Mouse (Mus musculus): ENCODE measurements around the gene Bpgm.

GRCm38 (mm10) chr6:34497991-34498625 lies 22.1 kb downstream of the Bpgm start:
- TF ChIP-seq POLR2A (IDR thresholded peaks at IDR 0.05; ENCODE audit: extremely low read depth, insufficient read depth, low read length) (no peak), CTCF (IDR thresholded peaks at IDR 0.05; ENCODE audit: low read depth, low read length) (no peak)

Data from liver, adult 2 months (tissue).